Mouse (Mus musculus) heart, adult 2 months (tissue): ENCODE measurements around the gene Cdh4. TPM values are rescaled to one million over a fixed set of nuclear protein-coding genes. Genes with fewer than 3 reads are reported as not detected.

Experiments
- DNase-seq, 2 experiments: peaks; one replicate each; pipeline ENCODE4 v3.0.0; 2021
- H3K27ac ChIP-seq: fragments of 200-600 bp; 2 replicates; pipeline ENCODE4 v1.8.1; 2022
- H3K27me3 ChIP-seq: fragments of 200-500 bp; 2 replicates; pipeline ENCODE4 v1.6.1; 2012; ENCODE audit warnings: mild to moderate bottlenecking, low read length, inconsistent platforms, mixed read lengths; ENCODE audit not compliant: control insufficient read depth, insufficient read depth
- H3K36me3 ChIP-seq: fragments of 200-500 bp; 2 replicates; pipeline ENCODE4 v1.6.1; 2012; ENCODE audit warnings: low read length, inconsistent platforms; ENCODE audit not compliant: control insufficient read depth, insufficient read depth
- H3K4me1 ChIP-seq: fragments of 200-500 bp; 2 replicates; pipeline ENCODE4 v1.6.1; 2011; ENCODE audit warnings: low read length; ENCODE audit not compliant: control insufficient read depth, insufficient read depth
- H3K4me3 ChIP-seq: fragments of 200-600 bp; 2 replicates; pipeline ENCODE4 v1.8.1; 2022
- H3K79me2 ChIP-seq: fragments of 200-500 bp; replicated peaks from 2 replicates; pipeline ENCODE4 v1.6.1; 2012; ENCODE audit warnings: mild to moderate bottlenecking, inconsistent platforms, low read length, moderate library complexity, mixed read lengths; ENCODE audit not compliant: control insufficient read depth, insufficient read depth
- H3K9ac ChIP-seq: fragments of 200-500 bp; 2 replicates; pipeline ENCODE4 v1.6.1; 2012; ENCODE audit warnings: low read depth, mild to moderate bottlenecking, control low read depth, inconsistent platforms, low read length, mixed read lengths
- CTCF ChIP-seq: fragments of 200-600 bp; IDR thresholded peaks from 2 replicates; pipeline ENCODE4 v1.8.1; 2022; ENCODE audit warnings: antibody characterized with exemption, mild to moderate bottlenecking, moderate library complexity
- EP300 ChIP-seq: fragments of 200-500 bp; IDR thresholded peaks from 2 replicates; pipeline ENCODE4 v1.6.1; 2011; ENCODE audit warnings: low read depth, low read length, control low read depth; ENCODE audit not compliant: insufficient read depth
- POLR2A ChIP-seq: fragments of 200-500 bp; IDR thresholded peaks from 2 replicates; pipeline ENCODE4 v1.6.1; 2011; ENCODE audit warnings: mild to moderate bottlenecking, low read depth, low read length, control low read depth; ENCODE audit not compliant: insufficient read depth
- WGBS: fragments of 180-500 bp; shearing (Covaris S2); methylation state at CpG from one replicate; pipeline ENCODE4 v1.1.7; 2018; 5-methylcytosine and 5-hydroxymethylcytosine counted together
- intact Hi-C: fragments of 180-260 bp; cut with DNase I; formaldehyde crosslinking; loops from one replicate; pipeline ENCODE4 v1.15.1; 2025
- polyA plus RNA-seq: library from polyadenylated mRNA; depleted of rRNA; stranded (reverse); fragments of >200 nt; gene quantifications from 2 replicates; pipeline ENCODE4 v1.2.3, GENCODE M21; 2012
- total RNA-seq, 2 experiments: library from RNA; stranded (reverse); gene quantifications; 2 replicates each; pipeline ENCODE4 v1.2.3; 2021

Cdh4 gene
- total and polyA plus RNA-seq, 3 experiments = 0.90 to 1.2 (median 0.93) TPM

DNA sequence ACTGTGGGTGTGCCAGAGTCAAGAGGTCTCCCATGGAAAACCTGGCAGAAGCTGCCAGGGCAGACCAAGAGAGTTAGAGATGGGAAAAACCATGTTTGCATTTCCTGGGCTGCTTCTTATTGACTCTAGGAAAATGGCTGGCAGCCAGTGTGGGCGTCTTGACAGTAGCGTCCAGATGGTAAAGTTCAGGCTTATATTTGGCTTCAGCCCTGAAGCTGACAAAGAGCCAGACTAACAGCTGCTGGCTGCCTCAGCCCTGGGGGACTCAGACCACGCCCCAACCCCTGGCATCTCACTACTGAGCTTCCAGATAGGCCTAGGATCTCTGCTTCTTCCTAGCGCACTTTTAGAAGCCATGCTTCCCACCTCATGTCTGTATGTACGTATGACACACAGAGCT is 326.9 kb downstream of the Cdh4 start:
- no peak overlapping the region for H3K4me3 ChIP-seq
- peaks cover 3% of the 10 kb centered on the region; the same call in 1 of the 2 replicates for H3K4me1 ChIP-seq
- H3K27ac ChIP-seq = no peak overlapping the region
- H3K27me3 ChIP-seq = no peaks in the 10 kb centered on the region
- DNase-seq = peak in 1 of 2 experiments; percentile 10
- H3K79me2 ChIP-seq = no peaks in the 10 kb centered on the region
- TF ChIP-seq CTCF (no peak), POLR2A (no peak), EP300 (no peak)
- 43% methylated on average over 5 of the region's 5 CpGs for WGBS
- intact Hi-C loops = no loop called here
- H3K9ac ChIP-seq = no peak overlapping the region
- H3K36me3 ChIP-seq = no peaks in the 10 kb centered on the region

- 36% methylated on average over 8 of the region's 8 CpGs for WGBS
- intact Hi-C loops = no loop called here
- H3K27me3 ChIP-seq = no peaks in the 10 kb centered on the region
- TF ChIP-seq POLR2A (no peak), CTCF (no peak), EP300 (no peak)
- no peaks in the 10 kb centered on the region for H3K79me2 ChIP-seq
- H3K27ac ChIP-seq = no peak overlapping the region
- no peak overlapping the region for H3K9ac ChIP-seq
- peaks cover 3% of the 10 kb centered on the region; the same call in 1 of the 2 replicates for H3K4me1 ChIP-seq
- no peak overlapping the region for H3K4me3 ChIP-seq
- no peaks in the 10 kb centered on the region for H3K36me3 ChIP-seq
- no peak for DNase-seq
Measured at GRCm38 (mm10) chr2:179769943-179770342, 327.7 kb downstream of the Cdh4 start.

DNA sequence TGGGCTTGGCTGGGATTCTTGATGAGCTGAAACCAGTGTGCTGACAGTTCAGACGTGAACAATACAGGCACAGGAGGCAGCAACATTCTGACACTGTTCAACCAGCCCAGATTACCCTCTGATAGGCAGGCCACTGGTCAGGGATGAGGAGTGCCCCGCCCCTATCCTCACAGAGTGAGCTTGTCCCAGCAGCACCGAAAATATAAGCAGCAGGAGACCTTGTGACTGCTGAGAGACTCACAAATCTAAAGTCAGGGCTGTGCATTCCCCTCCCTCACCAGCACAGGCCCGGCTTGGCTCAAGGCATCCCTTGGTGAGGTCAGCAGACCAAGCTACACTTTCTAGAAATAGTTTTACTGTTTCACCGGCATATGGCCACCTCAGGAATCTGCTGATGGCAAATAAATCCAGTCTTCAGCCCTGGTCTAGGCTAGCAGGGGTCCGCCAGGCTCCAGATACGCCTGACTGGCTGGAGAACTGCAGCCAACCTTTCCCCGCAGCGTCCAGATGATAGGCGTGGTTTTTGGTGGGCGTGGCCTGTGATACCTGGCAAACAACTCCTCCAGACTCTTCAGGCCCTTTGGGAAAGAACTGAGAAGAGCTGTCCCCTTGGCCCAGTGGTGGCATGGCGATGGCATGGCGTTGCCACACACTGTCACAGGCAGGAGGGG is 332.3 kb downstream of the Cdh4 start:
- intact Hi-C loops = no loop called here
- Histone ChIP-seq H3K4me3 (no peak overlapping the region), H3K4me1 (peaks cover 3% of the 10 kb centered on the region; the same call in 1 of the 2 replicates), H3K27ac (no peak overlapping the region), H3K9ac (no peak overlapping the region), H3K27me3 (no peaks in the 10 kb centered on the region), H3K36me3 (no peaks in the 10 kb centered on the region), H3K79me2 (no peaks in the 10 kb centered on the region)
- 21% methylated on average over 13 of the region's 13 CpGs for WGBS
- DNase-seq = no peak
- TF ChIP-seq EP300 = no peak

GRCm38 (mm10) chr2:179775999-179776705 is 333.9 kb downstream of the Cdh4 start:
- Histone ChIP-seq H3K27ac (no peak overlapping the region), H3K4me1 (no peaks in the 10 kb centered on the region), H3K4me3 (no peak overlapping the region), H3K36me3 (no peaks in the 10 kb centered on the region), H3K9ac (no peak overlapping the region), H3K27me3 (no peaks in the 10 kb centered on the region), H3K79me2 (no peaks in the 10 kb centered on the region)
- no peak for TF ChIP-seq POLR2A
- no peak for TF ChIP-seq CTCF
- no peak for TF ChIP-seq EP300
- DNase-seq = no peak
- intact Hi-C loops = no loop called here
- 84% methylated on average over 10 of the region's 10 CpGs for WGBS

DNA sequence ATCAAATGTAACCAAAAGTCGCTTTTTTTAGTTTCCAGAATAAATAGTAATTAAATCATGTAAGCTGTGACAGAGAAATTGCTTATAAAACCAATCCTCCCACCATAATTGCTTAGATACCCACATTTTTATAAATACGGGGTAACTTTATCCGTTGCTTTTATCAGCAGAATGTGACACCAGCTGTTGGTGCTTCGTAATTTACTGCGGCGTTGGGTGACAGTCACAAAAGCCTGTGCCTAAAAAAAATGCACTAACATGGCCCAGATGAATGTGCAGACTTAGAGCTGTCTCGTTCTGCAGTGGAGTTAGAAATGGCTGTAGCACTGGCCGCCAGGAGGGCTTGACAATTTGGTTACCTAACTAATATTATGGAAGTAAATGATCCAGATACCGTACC is 337.0 kb downstream of the Cdh4 start:
- no peak overlapping the region for H3K4me3 ChIP-seq
- 78% methylated on average over 9 of the region's 9 CpGs for WGBS
- no peak overlapping the region for H3K27ac ChIP-seq
- DNase-seq = no peak
- no peaks in the 10 kb centered on the region for H3K36me3 ChIP-seq
- no peaks in the 10 kb centered on the region for H3K4me1 ChIP-seq
- H3K9ac ChIP-seq = no peak overlapping the region
- H3K27me3 ChIP-seq = no peaks in the 10 kb centered on the region
- no peaks in the 10 kb centered on the region for H3K79me2 ChIP-seq
- intact Hi-C loops = no loop called here
- TF ChIP-seq POLR2A (no peak), EP300 (no peak), CTCF (no peak)

DNA sequence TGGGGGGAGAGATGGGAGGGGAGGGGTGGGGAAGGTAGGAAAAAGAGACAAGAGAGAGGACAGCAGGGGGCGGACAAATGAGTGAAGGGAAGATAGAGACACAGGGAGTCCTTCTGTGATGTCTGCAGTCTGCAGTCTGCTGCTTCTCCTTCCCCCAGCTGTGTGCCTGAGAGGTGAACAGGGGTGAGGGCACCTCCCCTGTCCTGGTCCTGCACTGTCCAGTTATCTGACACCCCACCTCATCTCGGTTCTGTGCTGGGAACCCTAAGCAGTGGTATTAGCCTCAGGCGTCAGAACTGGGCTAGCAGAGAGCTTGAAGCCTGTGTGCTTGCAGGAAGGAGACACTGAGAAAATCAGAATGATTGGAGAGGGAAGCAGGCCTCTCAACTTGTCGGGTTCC is 338.7 kb downstream of the Cdh4 start:
- H3K36me3 ChIP-seq = no peaks in the 10 kb centered on the region
- no peaks in the 10 kb centered on the region for H3K27me3 ChIP-seq
- TF ChIP-seq POLR2A = no peak
- TF ChIP-seq CTCF = no peak
- TF ChIP-seq EP300 = no peak
- H3K79me2 ChIP-seq = no peaks in the 10 kb centered on the region
- no peaks in the 10 kb centered on the region for H3K4me1 ChIP-seq
- DNase-seq = no peak
- no peak overlapping the region for H3K4me3 ChIP-seq
- WGBS = 57% methylated on average over 4 of the region's 4 CpGs
- intact Hi-C loops = no loop called here
- no peak overlapping the region for H3K9ac ChIP-seq
- no peak overlapping the region for H3K27ac ChIP-seq
